Mouse (Mus musculus) limb, embryonic 14.5 days (tissue): ENCODE data around the gene Adgrg7. TPM values are rescaled to one million over a fixed set of nuclear protein-coding genes. Genes with fewer than 3 reads are reported as not detected.
A peak's percentile ranks its signal among the peaks of the same experiment; 100 is the strongest.

Experiments used
- ATAC-seq: fragments of 200-750 bp; cut with Nextera tagmentation; 2 replicates; pipeline ENCODE4 v1.8.0; 2017; ENCODE audit warnings: low read depth, moderate number of reproducible peaks, moderate TSS enrichment; ENCODE audit not compliant: low FRiP score
- DNase-seq: peaks from one replicate; pipeline ENCODE4 v3.0.0-alpha.2; 2015; ENCODE audit warnings: low spot score
- H3K27ac ChIP-seq: fragments of 300-500 bp; sonication (generic); replicated peaks from 2 replicates; pipeline ENCODE4 v1.5.1; 2014; ENCODE audit warnings: low read depth, mild to moderate bottlenecking, low read length, moderate library complexity, mixed read lengths
- H3K27me3 ChIP-seq: fragments of 300-500 bp; sonication (generic); 2 replicates; pipeline ENCODE4 v1.6.1; 2014; ENCODE audit warnings: low read length, mixed read lengths; ENCODE audit not compliant: control insufficient read depth, insufficient read depth
- H3K36me3 ChIP-seq: fragments of 300-500 bp; sonication (generic); 2 replicates; pipeline ENCODE4 v1.6.1; 2014; ENCODE audit warnings: mild to moderate bottlenecking, low read length, moderate library complexity, mixed read lengths; ENCODE audit not compliant: control insufficient read depth, insufficient read depth
- H3K4me1 ChIP-seq: fragments of 300-500 bp; sonication (generic); 2 replicates; pipeline ENCODE4 v1.6.1; 2014; ENCODE audit warnings: antibody characterized with exemption, low read length, mixed read lengths; ENCODE audit not compliant: control insufficient read depth, insufficient read depth
- H3K4me2 ChIP-seq: fragments of 300-500 bp; sonication (generic); replicated peaks from 2 replicates; pipeline ENCODE4 v1.6.1; 2014; ENCODE audit warnings: low read depth, mild to moderate bottlenecking, low read length, moderate library complexity; ENCODE audit not compliant: severe bottlenecking
- H3K4me3 ChIP-seq: fragments of 300-500 bp; sonication (generic); replicated peaks from 2 replicates; pipeline ENCODE4 v1.5.1; 2014; ENCODE audit warnings: low read length
- H3K9ac ChIP-seq: fragments of 300-500 bp; sonication (generic); 2 replicates; pipeline ENCODE4 v1.6.1; 2014; ENCODE audit warnings: mild to moderate bottlenecking, low read depth, low read length, moderate library complexity; ENCODE audit not compliant: severe bottlenecking
- H3K9me3 ChIP-seq: fragments of 300-500 bp; sonication (generic); 2 replicates; pipeline ENCODE4 v1.6.1; 2016; ENCODE audit warnings: low read length; ENCODE audit not compliant: control insufficient read depth
- POLR2A ChIP-seq: fragments of 200-500 bp; IDR thresholded peaks from 2 replicates; pipeline ENCODE4 v1.8.0; 2012; ENCODE audit warnings: inconsistent platforms, mild to moderate bottlenecking, moderate library complexity, borderline replicate concordance; ENCODE audit not compliant: insufficient read depth, insufficient read length; ENCODE audit errors: extremely low read depth
- WGBS: fragments of 180-500 bp; shearing (Covaris S2); extraction: QIAGEN DNeasy Blood & Tissue Kit; methylation state at CpG from one replicate; pipeline ENCODE4 v1.1.7; 2014; 5-methylcytosine and 5-hydroxymethylcytosine counted together
- polyA plus RNA-seq, 2 experiments: library from polyadenylated mRNA; depleted of rRNA in 1 of 2; stranded (reverse) in 1 of 2; unstranded in 1 of 2; fragments of >200 nt; fragmentation: Nextera tagmentation in 1 of 2; extraction: Ambion mirVana in 1 of 2; gene quantifications; 2 replicates each; pipeline versions ENCODE4 v1.2.1 to v1.2.3; 2012 to 2014

Gene Adgrg7
- polyA plus RNA-seq, 2 experiments = 0.03 TPM; not detected in 1

DNA sequence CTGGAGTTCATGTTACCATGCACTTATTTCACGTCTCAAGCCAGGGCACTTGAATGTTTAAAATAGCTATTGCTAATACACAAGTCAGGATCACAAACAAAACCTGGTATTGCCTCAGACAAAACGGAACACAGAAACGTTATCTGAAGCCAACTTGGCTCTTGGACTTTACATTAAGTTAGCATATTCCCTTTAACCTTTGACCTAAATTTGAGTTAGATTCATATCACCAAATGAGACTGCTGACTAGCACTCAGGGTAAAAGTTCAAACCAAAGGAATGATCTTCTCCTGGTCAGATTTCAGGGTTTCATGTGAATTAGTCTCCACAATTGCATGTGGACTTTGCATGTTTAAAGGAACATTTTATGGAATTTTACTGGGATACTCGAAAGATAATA, 73.3 kb downstream of the Adgrg7 start:
- no peak overlapping the region for H3K4me2 ChIP-seq
- no peaks in the 10 kb centered on the region for H3K36me3 ChIP-seq
- H3K27ac ChIP-seq = no peak overlapping the region
- TF ChIP-seq POLR2A = no peak
- no peak overlapping the region for H3K4me3 ChIP-seq
- no peaks in the 10 kb centered on the region for H3K4me1 ChIP-seq
- H3K9me3 ChIP-seq = no peaks in the 10 kb centered on the region
- DNase-seq (no peak), ATAC-seq (no peak)
- no peak overlapping the region for H3K9ac ChIP-seq
- whole genome bisulfite sequencing = 68% methylated on average over 4 of the region's 4 CpGs
- no peaks in the 10 kb centered on the region for H3K27me3 ChIP-seq

GRCm38 (mm10) chr16:56719031-56719430, 76.6 kb downstream of the Adgrg7 start:
- DNase-seq (no peak), ATAC-seq (no peak)
- Histone ChIP-seq H3K9me3 (no peaks in the 10 kb centered on the region), H3K27ac (no peak overlapping the region), H3K27me3 (no peaks in the 10 kb centered on the region), H3K4me1 (peaks cover 7% of the 10 kb centered on the region), H3K4me3 (no peak overlapping the region), H3K4me2 (no peak overlapping the region), H3K9ac (no peak overlapping the region), H3K36me3 (no peaks in the 10 kb centered on the region)
- TF ChIP-seq POLR2A = no peak

- peaks cover 2% of the 10 kb centered on the region; the same call in 1 of the 2 replicates for H3K36me3 ChIP-seq
- H3K4me2 ChIP-seq = peak within 1 kb of the TSS; percentile 58
- peak within 1 kb of the TSS; percentile 98 for H3K27ac ChIP-seq
- WGBS = under 1% methylated on average over 59 of the region's 62 CpGs
- no peaks in the 10 kb centered on the region for H3K9me3 ChIP-seq
- DNase-seq (peak; percentile 100), ATAC-seq (peak; percentile 97)
- peaks cover 7% of the 10 kb centered on the region for H3K4me1 ChIP-seq
- H3K4me3 ChIP-seq = peak within 1 kb of the TSS; percentile 80
- no peaks in the 10 kb centered on the region for H3K27me3 ChIP-seq
- peak within 1 kb of the TSS; percentile 90 for H3K9ac ChIP-seq
- peak; percentile 75; the same call in 1 of the 2 replicates for TF ChIP-seq POLR2A
These were observed 78.1 kb downstream of the Adgrg7 start, which contains the start of gene Tfg for GRCm38 (mm10) chr16:56717224-56718200. Gene Tfg, minus strand, starts transcription at chr16:56717450.

- H3K9me3 ChIP-seq = no peaks in the 10 kb centered on the region
- peak overlapping the region; percentile 58 for H3K4me2 ChIP-seq
- ATAC-seq (peak; percentile 76), DNase-seq (peak; percentile 28)
- H3K4me1 ChIP-seq = peaks cover 7% of the 10 kb centered on the region
- peak overlapping the region; percentile 90 for H3K9ac ChIP-seq
- H3K36me3 ChIP-seq = peaks cover 10% of the 10 kb centered on the region
- peak overlapping the region; percentile 98 for H3K27ac ChIP-seq
- under 1% methylated on average over 21 of the region's 38 CpGs for WGBS
- no peak for TF ChIP-seq POLR2A
- no peaks in the 10 kb centered on the region for H3K27me3 ChIP-seq
- peak overlapping the region; percentile 80 for H3K4me3 ChIP-seq
These were observed 79.0 kb downstream of the Adgrg7 start for GRCm38 (mm10) chr16:56716557-56717179.

DNA sequence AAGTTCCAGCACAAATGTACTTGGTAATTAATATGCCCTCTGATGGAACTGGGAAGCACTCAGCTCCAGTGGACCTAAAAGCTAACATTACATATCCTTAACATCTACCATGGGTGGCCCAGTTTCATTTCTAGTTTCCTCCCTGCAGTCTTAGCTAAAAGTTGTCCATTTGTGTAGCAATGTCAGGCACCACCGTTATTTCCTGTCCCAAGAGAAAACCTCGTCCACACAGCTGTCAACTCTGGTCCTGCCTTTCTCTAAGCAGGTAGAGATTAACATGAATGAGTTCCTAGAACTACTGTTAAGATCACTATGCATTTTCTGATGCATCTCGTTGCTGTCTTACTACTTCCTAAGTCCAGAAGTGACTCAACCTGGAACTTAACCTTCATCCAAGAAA, 80.0 kb downstream of the Adgrg7 start:
- Histone ChIP-seq H3K36me3 (peaks cover 20% of the 10 kb centered on the region), H3K27me3 (no peaks in the 10 kb centered on the region), H3K9ac (no peak overlapping the region), H3K27ac (no peak overlapping the region), H3K4me1 (peaks cover 7% of the 10 kb centered on the region), H3K4me2 (peak overlapping the region; percentile 58), H3K9me3 (no peaks in the 10 kb centered on the region), H3K4me3 (peak overlapping the region; percentile 80)
- TF ChIP-seq POLR2A = no peak
- no peak for ATAC-seq
- 70% methylated on average over 3 of the region's 3 CpGs for WGBS
- DNase-seq = no peak
